Mouse (Mus musculus) T-helper 1 cell (primary cell): ENCODE measurements around the gene Gm16223.

ENCODE experiments used
- in situ Hi-C: fragments of 300-600 bp; cut with MboI, MseI; formaldehyde crosslinking; loops from one replicate; pipeline ENCODE4 v1.15.1; 2025; ENCODE audit warnings: high pct_unique_total_duplicates

Gene Gm16223

DNA sequence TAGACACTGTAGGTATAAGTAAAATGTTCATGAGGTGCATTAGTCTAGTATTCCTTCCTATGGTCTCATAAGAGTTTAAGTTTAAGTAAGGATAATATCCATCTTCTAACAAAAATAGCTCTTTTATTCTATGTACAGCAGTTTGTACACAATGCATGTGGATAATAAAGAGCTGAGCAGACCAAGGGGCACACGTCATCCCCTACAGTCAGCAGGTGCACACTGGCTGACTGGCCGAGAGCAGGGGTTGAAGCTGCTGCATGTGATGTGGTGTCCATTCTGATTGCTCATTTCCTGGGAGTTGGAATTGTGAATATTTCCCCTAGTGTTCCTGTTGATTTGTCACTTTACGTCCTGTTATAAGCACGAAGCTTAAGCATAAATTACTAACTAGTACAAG lies 144.6 kb downstream of the Gm16223 start:
- in situ Hi-C loops, result no loop called here

DNA sequence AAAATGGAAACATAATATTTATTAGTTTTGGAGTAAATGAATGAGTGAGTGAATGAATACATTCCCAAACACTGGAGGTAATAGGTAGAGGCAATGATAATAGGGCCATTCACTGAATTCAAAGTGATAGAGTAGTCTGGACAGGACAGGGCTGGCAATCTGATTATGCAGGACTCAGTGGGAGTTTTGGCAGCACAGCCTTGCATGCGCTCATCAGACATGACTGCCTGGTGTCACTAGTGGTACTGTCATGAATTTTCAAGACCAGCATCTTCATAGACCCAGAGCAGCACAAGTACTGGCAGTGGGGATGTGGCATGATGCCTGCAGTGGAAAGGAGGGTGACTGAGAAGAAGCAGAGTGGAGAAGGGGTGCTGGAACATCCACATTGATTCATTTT lies 157.1 kb downstream of the Gm16223 start:
- in situ Hi-C loops, result loop anchor here (5.0 to 25.0 kb wide), 2 partner anchors 92 to 988 kb away; no protein-coding TSS in a partner anchor

DNA sequence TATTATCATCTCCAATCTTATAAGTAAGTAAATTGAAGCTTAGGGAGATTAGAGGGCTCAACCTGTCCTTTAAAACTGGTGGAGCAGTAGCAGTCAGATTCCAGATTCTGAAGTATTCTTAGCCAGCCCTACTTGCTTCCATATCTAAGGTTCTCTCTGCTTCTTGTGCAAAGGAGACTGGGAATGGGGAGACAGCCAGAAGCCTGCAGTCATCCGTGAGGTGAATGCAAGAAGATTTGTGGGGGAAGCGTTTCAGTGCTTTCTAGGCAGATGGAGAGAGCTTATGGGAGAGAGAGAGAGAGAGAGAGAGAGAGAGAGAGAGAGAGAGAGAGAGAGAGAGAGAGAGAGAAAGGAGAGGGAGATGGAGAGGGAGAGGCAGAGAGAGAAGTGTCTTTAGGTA lies 160.9 kb downstream of the Gm16223 start:
- in situ Hi-C loops, result loop anchor here (5.0 to 25.0 kb wide), 2 partner anchors 89 to 991 kb away; no protein-coding TSS in a partner anchor

DNA sequence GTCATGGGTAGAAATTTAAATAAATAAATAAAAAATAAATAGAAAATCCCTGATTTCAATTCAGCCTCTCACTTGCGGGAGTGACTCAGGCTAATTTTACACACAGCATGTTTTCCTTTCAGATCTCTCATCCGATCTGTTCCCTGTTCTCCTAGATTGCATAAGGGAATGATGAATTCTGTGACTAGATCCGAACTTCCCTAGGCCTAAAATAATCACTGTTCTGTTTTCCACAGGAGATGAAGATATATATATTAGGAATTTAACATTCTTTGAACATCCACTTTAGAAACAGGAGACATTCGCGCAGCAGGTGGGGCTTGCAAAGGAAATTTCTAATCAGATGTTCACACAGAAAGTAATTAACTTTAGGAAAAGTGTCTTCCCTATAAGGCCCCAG lies 171.5 kb downstream of the Gm16223 start:
- in situ Hi-C loops, result loop anchor here (25.0 kb wide), 1 partner anchor 1002 kb away; no protein-coding TSS in a partner anchor

DNA sequence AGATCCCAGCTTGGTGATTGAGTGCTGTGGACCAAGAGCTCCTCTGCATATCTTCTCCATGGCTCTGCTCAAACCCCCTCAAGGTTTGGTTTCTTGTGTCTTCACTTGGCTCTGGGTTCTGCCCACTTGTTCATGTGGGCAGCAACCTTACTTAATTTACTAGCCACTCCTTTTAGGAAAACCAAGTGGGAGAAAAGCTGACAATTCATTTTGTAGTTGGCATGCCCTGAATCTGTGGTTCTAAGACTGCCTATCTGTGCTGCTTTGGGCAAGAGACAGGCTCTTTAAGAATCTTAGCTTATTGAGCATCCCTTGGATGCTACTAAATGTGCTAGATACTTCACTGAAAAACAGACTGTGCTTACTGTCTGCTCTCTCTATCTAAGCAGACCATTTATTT lies 172.0 kb downstream of the Gm16223 start:
- in situ Hi-C loops, result loop anchor here (25.0 kb wide), 1 partner anchor 1003 kb away; no protein-coding TSS in a partner anchor

DNA sequence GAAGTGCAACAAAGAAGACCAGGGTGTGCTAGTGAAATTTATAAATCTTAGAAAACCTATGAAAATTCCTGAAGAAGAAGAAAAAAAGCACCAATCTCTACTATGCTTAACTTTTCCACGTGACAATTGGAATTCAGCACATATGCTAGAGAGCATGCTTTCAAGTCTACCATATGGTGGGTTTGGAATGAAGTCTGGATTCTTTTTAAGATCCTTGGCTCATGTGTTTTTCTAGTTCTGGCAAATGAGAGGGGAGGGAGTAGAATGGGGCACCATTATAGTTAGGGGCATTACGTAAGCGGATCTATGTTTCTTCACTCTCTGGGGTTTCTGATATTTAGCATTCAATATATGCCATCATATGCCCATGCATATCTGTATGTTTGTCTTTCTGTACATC lies 182.6 kb downstream of the Gm16223 start:
- in situ Hi-C loops, result no loop called here
